Mouse (Mus musculus) c-Kit-positive CD71-negative TER-119-negative erythroid progenitor cells, embryonic 14.5 days (primary cell): ENCODE data around the gene Fhl2.

Experiments used
- DNase-seq: peaks from one replicate; pipeline ENCODE4 v3.0.0-alpha.2; 2013; ENCODE audit warnings: low read depth

The Fhl2 gene

GRCm38 (mm10) chr1:43196661-43197241 is at the start of gene Fhl2:
Gene Fhl2 (minus strand): TSS chr1:43196984.
- DNase-seq = no peak

- no peak for DNase-seq
Measured at GRCm38 (mm10) chr1:43245014-43245413, 48.2 kb upstream of the Fhl2 start.

GRCm38 (mm10) chr1:43241208-43241607 is 44.4 kb upstream of the Fhl2 start:
- no peak for DNase-seq

- no peak for DNase-seq
Measured at GRCm38 (mm10) chr1:43239796-43240313, 43.1 kb upstream of the Fhl2 start.

GRCm38 (mm10) chr1:43238471-43238870 is 41.7 kb upstream of the Fhl2 start:
- DNase-seq = no peak

GRCm38 (mm10) chr1:43237360-43238235 is 40.8 kb upstream of the Fhl2 start:
- no peak for DNase-seq

- DNase-seq = no peak
Measured at GRCm38 (mm10) chr1:43225531-43226151, 28.9 kb upstream of the Fhl2 start.

GRCm38 (mm10) chr1:43224943-43225342 is 28.2 kb upstream of the Fhl2 start:
- no peak for DNase-seq

- DNase-seq = no peak
Measured at GRCm38 (mm10) chr1:43224171-43224570, 27.4 kb upstream of the Fhl2 start.

- DNase-seq = no peak
Measured at GRCm38 (mm10) chr1:43223097-43223496, 26.3 kb upstream of the Fhl2 start.

- no peak for DNase-seq
Measured at GRCm38 (mm10) chr1:43218016-43218680, 21.4 kb upstream of the Fhl2 start.

GRCm38 (mm10) chr1:43215601-43216000 is 18.8 kb upstream of the Fhl2 start:
- DNase-seq = no peak

GRCm38 (mm10) chr1:43211274-43211673 is 14.5 kb upstream of the Fhl2 start:
- no peak for DNase-seq

- no peak for DNase-seq
Measured at GRCm38 (mm10) chr1:43210285-43210684, 13.5 kb upstream of the Fhl2 start.

- DNase-seq = no peak
Measured at GRCm38 (mm10) chr1:43207147-43207546, 10.4 kb upstream of the Fhl2 start.

- no peak for DNase-seq
Measured at GRCm38 (mm10) chr1:43203282-43203681, 6.5 kb upstream of the Fhl2 start.

- DNase-seq = no peak
Measured at GRCm38 (mm10) chr1:43202226-43202625, 5.4 kb upstream of the Fhl2 start.

GRCm38 (mm10) chr1:43201796-43202195 is 5.0 kb upstream of the Fhl2 start:
- DNase-seq = no peak

GRCm38 (mm10) chr1:43199867-43200240 is 3.1 kb upstream of the Fhl2 start:
- no peak for DNase-seq

- no peak for DNase-seq
Measured at GRCm38 (mm10) chr1:43199210-43199866, 2.6 kb upstream of the Fhl2 start.

GRCm38 (mm10) chr1:43196059-43196458 is 725 bp downstream of the Fhl2 start:
- no peak for DNase-seq

- DNase-seq = no peak
Measured at GRCm38 (mm10) chr1:43193423-43193822, 3.4 kb downstream of the Fhl2 start.
